Mouse (Mus musculus) left cerebral cortex, postnatal 14 days (tissue): ENCODE measurements around the gene 6430571L13Rik. TPM values are rescaled to one million over a fixed set of nuclear protein-coding genes. Genes with fewer than 3 reads are reported as not detected.

Source experiments
- total RNA-seq, 2 experiments: library from RNA; stranded (reverse); gene quantifications; 2 replicates each; pipeline ENCODE4 v1.2.3; 2021

6430571L13Rik gene
- total RNA-seq, 2 experiments from 2014 or later = 2.4 to 3.4 TPM

Other genes with a start within 250 kb of the 6430571L13Rik start
- gene Dock3, start 108.7 kb upstream of the 6430571L13Rik start, total RNA-seq = 100 to 1,000 TPM; 165 to 173 TPM
- gene Mapkapk3, start 50.7 kb upstream of the 6430571L13Rik start, total RNA-seq = 1 to 10 TPM; 2.4 to 2.7 TPM
- 10 to 100 TPM in 1 of 2 experiments, 1 to 10 TPM in 1; 6.7 to 11.1 TPM for gene Cish, start 44.6 kb upstream of the 6430571L13Rik start, total RNA-seq
- gene Hemk1, start 2.3 kb upstream of the 6430571L13Rik start, total RNA-seq = 10 to 100 TPM; 16.5 to 16.6 TPM
- 10 to 100 TPM; 28.1 to 34.6 TPM for gene Cacna2d2, start 59.0 kb downstream of the 6430571L13Rik start, total RNA-seq
- gene Tmem115, start 193.3 kb downstream of the 6430571L13Rik start, total RNA-seq = 10 to 100 TPM; 33.0 to 35.3 TPM
- gene Cyb561d2, start 201.6 kb downstream of the 6430571L13Rik start, total RNA-seq = 10 to 100 TPM; 20.7 to 24.9 TPM
- 10 to 100 TPM; 38.4 to 39.2 TPM for gene Nprl2, start 201.6 kb downstream of the 6430571L13Rik start, total RNA-seq
- 1 to 10 TPM; 2.3 to 3.1 TPM for gene Zmynd10, start 206.7 kb downstream of the 6430571L13Rik start, total RNA-seq
- 10 to 100 TPM; 14.0 to 14.6 TPM for gene Rassf1, start 211.0 kb downstream of the 6430571L13Rik start, total RNA-seq
- gene Tusc2, start 222.7 kb downstream of the 6430571L13Rik start, total RNA-seq = 10 to 100 TPM; 77.2 to 79.0 TPM
- 10 to 100 TPM; 13.0 to 16.2 TPM for gene Hyal2, start 227.3 kb downstream of the 6430571L13Rik start, total RNA-seq
- 1 to 10 TPM; 4.9 to 6.3 TPM for gene Hyal1, start 236.3 kb downstream of the 6430571L13Rik start, total RNA-seq
- gene Naa80, start 238.3 kb downstream of the 6430571L13Rik start, total RNA-seq = 1 to 10 TPM; 8.7 TPM
- gene Hyal3, start 240.2 kb downstream of the 6430571L13Rik start, total RNA-seq = 1 to 10 TPM in 1 of 2 experiments, under 1 TPM in 1; 0.78 to 1.4 TPM
- 1 to 10 TPM; 8.9 to 9.7 TPM for gene Ifrd2, start 247.0 kb downstream of the 6430571L13Rik start, total RNA-seq